Mouse (Mus musculus) bone marrow, adult 2 months (tissue): ENCODE measurements around the gene Zfp950. TPM values are rescaled to one million over a fixed set of nuclear protein-coding genes. Genes with fewer than 3 reads are reported as not detected.

ENCODE experiments used
- H3K27ac ChIP-seq: fragments of 200-500 bp; 2 replicates; pipeline ENCODE4 v1.5.1; 2012; ENCODE audit warnings: low read depth, mild to moderate bottlenecking, control low read depth, inconsistent platforms, low read length; ENCODE audit not compliant: control insufficient read depth, poor library complexity, insufficient read depth
- H3K4me1 ChIP-seq: fragments of 200-500 bp; 2 replicates; pipeline ENCODE4 v1.6.1; 2011; ENCODE audit warnings: low read length; ENCODE audit not compliant: control insufficient read depth, insufficient read depth
- H3K4me3 ChIP-seq: fragments of 200-500 bp; replicated peaks from 2 replicates; pipeline ENCODE3; 2011; ENCODE audit warnings: mild to moderate bottlenecking, low read depth, low read length, control low read depth; ENCODE audit not compliant: control insufficient read depth
- CTCF ChIP-seq: fragments of 200-500 bp; IDR thresholded peaks from 2 replicates; pipeline ENCODE4 v1.5.1; 2011; ENCODE audit warnings: low read length, control low read depth; ENCODE audit not compliant: control insufficient read depth, insufficient read depth
- POLR2A ChIP-seq: fragments of 200-500 bp; IDR thresholded peaks from 2 replicates; pipeline ENCODE4 v1.6.1; 2011; ENCODE audit warnings: low read depth, mild to moderate bottlenecking, control low read depth, low read length, borderline replicate concordance; ENCODE audit not compliant: control insufficient read depth
- WGBS: fragments of 180-500 bp; shearing (Covaris S2); methylation state at CpG from one replicate; pipeline ENCODE4 v1.1.7; 2018; 5-methylcytosine and 5-hydroxymethylcytosine counted together
- polyA plus RNA-seq: library from polyadenylated mRNA; stranded (reverse); fragments of >200 nt; gene quantifications from 2 replicates; pipeline ENCODE4 v1.2.4, GENCODE M21; 2011; ENCODE audit warnings: low replicate concordance; ENCODE audit not compliant: missing spikeins, insufficient read depth, insufficient read length

Zfp950 gene
- polyA plus RNA-seq, 1 experiment: 16.5 TPM

- Histone ChIP-seq H3K4me3 (no peak overlapping the region), H3K27ac (no peak overlapping the region), H3K4me1 (peaks cover 1% of the 10 kb centered on the region; the same call in 1 of the 2 replicates)
- 84% methylated on average over 1 of the region's 1 CpGs for WGBS
- TF ChIP-seq POLR2A (no peak), CTCF (no peak)
These were observed 89.5 kb downstream of the Zfp950 start for GRCm38 (mm10) chr19:61051151-61051550.

GRCm38 (mm10) chr19:61049413-61049812 is 91.2 kb downstream of the Zfp950 start:
- TF ChIP-seq POLR2A: no peak
- no peak for TF ChIP-seq CTCF
- Histone ChIP-seq H3K27ac (no peak overlapping the region), H3K4me1 (peaks cover 1% of the 10 kb centered on the region; the same call in 1 of the 2 replicates), H3K4me3 (no peak overlapping the region)
- WGBS: 57% methylated on average over 1 of the region's 1 CpGs

- H3K4me3 ChIP-seq: no peak overlapping the region
- WGBS: 82% methylated on average over 2 of the region's 2 CpGs
- H3K4me1 ChIP-seq: peaks cover 1% of the 10 kb centered on the region; the same call in 1 of the 2 replicates
- no peak overlapping the region for H3K27ac ChIP-seq
- TF ChIP-seq CTCF (no peak), POLR2A (no peak)
These were observed 92.0 kb downstream of the Zfp950 start for GRCm38 (mm10) chr19:61048646-61049045.

- no peaks in the 10 kb centered on the region for H3K4me1 ChIP-seq
- no peak for TF ChIP-seq CTCF
- no peak for TF ChIP-seq POLR2A
- no peak overlapping the region for H3K27ac ChIP-seq
- H3K4me3 ChIP-seq: no peak overlapping the region
These were observed 101.5 kb downstream of the Zfp950 start for GRCm38 (mm10) chr19:61039151-61039550.

- Histone ChIP-seq H3K27ac (no peak overlapping the region), H3K4me3 (no peak overlapping the region), H3K4me1 (no peaks in the 10 kb centered on the region)
- WGBS: 47% methylated on average over 2 of the region's 2 CpGs
- TF ChIP-seq POLR2A (no peak), CTCF (no peak)
These were observed 109.1 kb downstream of the Zfp950 start for GRCm38 (mm10) chr19:61031570-61031969.

DNA sequence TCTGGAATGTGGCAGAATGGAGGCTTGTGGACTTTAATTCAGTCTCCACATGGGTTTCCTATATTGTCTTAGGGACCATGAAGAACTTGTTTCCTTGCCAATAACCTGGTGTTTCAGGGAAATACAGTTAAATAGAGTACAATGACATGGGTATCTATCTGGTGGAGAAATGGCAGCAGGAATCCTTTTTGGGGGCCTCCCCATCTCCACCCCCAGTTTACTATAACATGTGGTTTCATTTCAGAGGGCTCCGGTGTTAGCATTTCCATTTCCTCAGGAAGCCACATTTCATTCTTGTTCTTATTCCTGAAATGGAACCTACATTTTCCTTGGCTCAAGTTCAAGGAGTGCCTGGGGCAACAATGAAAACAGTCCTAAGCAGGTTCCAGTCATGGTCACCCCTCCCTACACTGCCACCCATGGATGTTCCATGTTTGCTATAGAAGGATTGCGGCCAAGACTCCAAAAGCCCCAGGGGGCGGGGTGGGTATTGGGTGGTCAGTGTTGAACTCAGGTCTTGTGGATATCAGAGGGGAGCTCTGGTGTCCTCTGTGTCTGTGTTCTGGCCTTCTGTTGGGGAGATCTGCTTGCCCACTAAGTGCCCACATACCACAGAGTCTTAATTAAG is 118.6 kb downstream of the Zfp950 start:
- H3K27ac ChIP-seq: no peak overlapping the region
- no peak overlapping the region for H3K4me3 ChIP-seq
- TF ChIP-seq CTCF (no peak), POLR2A (no peak)
- H3K4me1 ChIP-seq: no peaks in the 10 kb centered on the region
- 57% methylated on average over 3 of the region's 3 CpGs for WGBS

- WGBS: 47% methylated on average over 2 of the region's 2 CpGs
- TF ChIP-seq POLR2A: no peak
- TF ChIP-seq CTCF: no peak
- H3K4me3 ChIP-seq: no peak overlapping the region
- no peak overlapping the region for H3K27ac ChIP-seq
- no peaks in the 10 kb centered on the region for H3K4me1 ChIP-seq
These were observed 119.1 kb downstream of the Zfp950 start for GRCm38 (mm10) chr19:61021502-61021901.

DNA sequence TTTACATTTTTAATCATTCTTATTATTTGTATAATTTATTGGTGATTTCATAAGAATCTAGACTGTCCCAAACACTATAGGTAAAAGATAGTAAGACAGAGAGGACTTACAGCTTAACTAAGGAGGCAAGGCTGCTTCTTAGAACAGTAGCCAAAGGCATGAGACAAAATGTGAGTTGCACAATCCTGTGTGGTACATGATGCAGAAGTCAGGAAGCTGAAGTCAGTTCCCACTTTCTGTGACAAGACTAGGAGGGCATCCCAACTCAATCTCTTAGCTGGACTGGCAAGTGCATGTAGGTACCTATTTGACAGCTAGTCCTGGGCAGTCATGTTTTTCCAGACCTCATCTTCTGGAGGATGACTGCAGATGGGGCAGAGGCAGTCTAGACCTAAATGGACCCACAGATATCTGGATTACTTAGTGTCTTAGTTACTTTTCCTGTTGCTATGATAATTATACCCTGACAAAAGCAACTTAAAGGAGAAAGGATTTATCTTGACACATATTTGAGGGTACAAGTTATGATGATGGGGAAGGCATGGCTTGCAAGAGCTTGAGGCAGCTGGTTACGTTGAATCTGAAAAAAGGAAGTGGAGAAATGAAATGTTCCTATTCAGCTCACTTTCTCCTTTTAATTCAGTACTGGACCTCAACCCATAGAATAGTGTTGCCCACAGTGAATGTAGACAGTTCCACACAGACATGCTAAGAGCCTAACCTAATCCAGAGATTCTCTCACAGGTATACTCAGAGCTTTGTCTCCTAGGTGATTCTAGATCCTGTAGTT is 123.0 kb downstream of the Zfp950 start:
- H3K27ac ChIP-seq: no peak overlapping the region
- no peaks in the 10 kb centered on the region for H3K4me1 ChIP-seq
- WGBS: 16% methylated on average over 1 of the region's 1 CpGs
- TF ChIP-seq POLR2A: no peak
- TF ChIP-seq CTCF: no peak
- no peak overlapping the region for H3K4me3 ChIP-seq
